Mouse (Mus musculus) megakaryocyte, embryonic 14.5 days (primary cell): ENCODE data around the gene Ugt1a7c.

ENCODE experiments used
- FLI1 ChIP-seq: IDR thresholded peaks from 2 replicates; pipeline ENCODE4 v1.6.1; 2012; ENCODE audit warnings: low read length, inconsistent platforms, mixed read lengths
- GATA1 ChIP-seq: IDR thresholded peaks from 3 replicates; pipeline ENCODE4 v1.6.1; 2012; ENCODE audit warnings: mixed read lengths, low read length, inconsistent platforms, borderline replicate concordance

DNA sequence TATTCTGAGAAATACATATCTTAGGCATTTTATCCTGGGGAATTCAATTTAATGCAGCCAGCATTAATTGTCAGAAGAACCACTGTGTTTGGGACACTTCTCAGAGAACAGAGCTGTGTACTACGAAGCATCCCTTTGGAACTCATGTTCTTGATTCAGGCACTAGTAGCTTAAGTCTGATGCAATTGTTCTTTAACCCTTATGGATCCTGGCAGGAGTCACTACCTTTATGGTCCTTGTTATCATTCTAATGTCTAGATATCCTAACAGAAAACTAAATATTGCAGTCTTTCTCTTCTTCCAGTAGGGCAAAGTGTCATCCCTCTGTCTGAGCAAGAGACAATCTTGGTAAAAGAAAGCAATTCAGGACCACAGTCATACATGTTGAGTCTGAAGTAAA is 118.2 kb downstream of the Ugt1a7c start:
- no peak for TF ChIP-seq GATA1
- TF ChIP-seq FLI1 = no peak
